Mouse (Mus musculus) cerebellum, adult 11-12 months (tissue): ENCODE data around the gene Wipi1.

Experiments
- DNase-seq: peaks from one replicate; pipeline ENCODE4 v3.0.0; 2022

The Wipi1 gene

GRCm38 (mm10) chr11:109574604-109575003 lies 37.2 kb downstream of the Wipi1 start:
- no peak for DNase-seq

- no peak for DNase-seq
These were observed 39.7 kb downstream of the Wipi1 start for GRCm38 (mm10) chr11:109572051-109572450.

GRCm38 (mm10) chr11:109569809-109570208 lies 42.0 kb downstream of the Wipi1 start:
- no peak for DNase-seq

GRCm38 (mm10) chr11:109569007-109569618 lies 42.7 kb downstream of the Wipi1 start:
- DNase-seq = no peak

- DNase-seq = no peak
These were observed 47.1 kb downstream of the Wipi1 start for GRCm38 (mm10) chr11:109564466-109565214.

GRCm38 (mm10) chr11:109563708-109564107 lies 48.1 kb downstream of the Wipi1 start:
- DNase-seq = no peak

- DNase-seq = no peak
These were observed 50.3 kb downstream of the Wipi1 start for GRCm38 (mm10) chr11:109561445-109561844.

GRCm38 (mm10) chr11:109560793-109561257 lies 50.9 kb downstream of the Wipi1 start:
- DNase-seq = no peak

GRCm38 (mm10) chr11:109559241-109559640 lies 52.5 kb downstream of the Wipi1 start:
- DNase-seq = no peak

GRCm38 (mm10) chr11:109557419-109557818 lies 54.3 kb downstream of the Wipi1 start:
- no peak for DNase-seq

GRCm38 (mm10) chr11:109556130-109556529 lies 55.6 kb downstream of the Wipi1 start:
- DNase-seq = no peak

- no peak for DNase-seq
These were observed 57.3 kb downstream of the Wipi1 start for GRCm38 (mm10) chr11:109554443-109554842.

- DNase-seq = no peak
These were observed 57.8 kb downstream of the Wipi1 start for GRCm38 (mm10) chr11:109553921-109554320.

GRCm38 (mm10) chr11:109549599-109550290 lies 62.0 kb downstream of the Wipi1 start:
- no peak for DNase-seq

GRCm38 (mm10) chr11:109547652-109548051 lies 64.1 kb downstream of the Wipi1 start:
- no peak for DNase-seq

GRCm38 (mm10) chr11:109546305-109547001 lies 65.3 kb downstream of the Wipi1 start:
- DNase-seq = no peak

GRCm38 (mm10) chr11:109545700-109546143 lies 66.0 kb downstream of the Wipi1 start:
- DNase-seq = no peak

GRCm38 (mm10) chr11:109545265-109545664 lies 66.5 kb downstream of the Wipi1 start:
- DNase-seq = no peak

- DNase-seq = no peak
These were observed 67.3 kb downstream of the Wipi1 start for GRCm38 (mm10) chr11:109544432-109544831.

- no peak for DNase-seq
These were observed 68.3 kb downstream of the Wipi1 start for GRCm38 (mm10) chr11:109543466-109543865.

- DNase-seq = no peak
These were observed 72.5 kb downstream of the Wipi1 start for GRCm38 (mm10) chr11:109539290-109539689.

- DNase-seq = no peak
These were observed 74.8 kb downstream of the Wipi1 start for GRCm38 (mm10) chr11:109536939-109537338.

GRCm38 (mm10) chr11:109535966-109536365 lies 75.8 kb downstream of the Wipi1 start:
- peak; percentile 76 for DNase-seq
